ENCODE assay signal across 9 mouse cellular contexts in genomic region chr11:35664991-35665390, GRCm38 (mm10).
DNase-seq lines count a peak whose midpoint lies in the region; ATAC-seq and TF ChIP-seq lines count a peak whose summit lies in the region.
"Had no signal": no experiment of that assay in that cellular context is flagged by ENCODE, and none has a peak within 500 bp of the region (broad histone marks: within the 10 kb centered on the region; RNA-seq: fewer than 3 reads in every experiment).

No protein-coding gene starts in this region.

- peak; percentile 84 for TF ChIP-seq CTCF in kidney, postnatal 0 days (IDR thresholded peaks at IDR 0.05; ENCODE audit: low read depth)

- no peak overlapping the region for H3K4me3 ChIP-seq in forebrain, embryonic 16.5 days (replicated peaks; ENCODE audit: low read length)
- no peak overlapping the region for H3K4me3 ChIP-seq in kidney, postnatal 0 days (replicated peaks; ENCODE audit: low read depth, low read length)
- H3K4me3 ChIP-seq in neural tube, embryonic 12.5 days, result no peak overlapping the region

- 50% methylated on average over 5 of the region's 5 CpGs for WGBS in forebrain, embryonic 16.5 days
- WGBS in kidney, postnatal 0 days, result 49% methylated on average over 5 of the region's 5 CpGs
- 59% methylated on average over 5 of the region's 5 CpGs for WGBS in neural tube, embryonic 12.5 days

- no peak overlapping the region for H3K27ac ChIP-seq in forebrain, embryonic 16.5 days (ENCODE audit: low read length)
- no peak overlapping the region for H3K27ac ChIP-seq in kidney, postnatal 0 days
- no peak overlapping the region for H3K27ac ChIP-seq in neural tube, embryonic 12.5 days
- H3K27ac ChIP-seq: macrophage had no signal

- no peaks in the 10 kb centered on the region for H3K4me1 ChIP-seq in forebrain, embryonic 16.5 days (replicated peaks; ENCODE audit: control insufficient read depth, insufficient read depth, low read length)
- H3K4me1 ChIP-seq in kidney, postnatal 0 days (replicated peaks; ENCODE audit: insufficient read depth, low read length), result no peaks in the 10 kb centered on the region
- H3K4me1 ChIP-seq in neural tube, embryonic 12.5 days, result 0 out of 2 replicates have a peak, but pooled peaks cover 3% of the 10 kb centered on the region

- no peaks in the 10 kb centered on the region for H3K9me3 ChIP-seq in forebrain, embryonic 16.5 days (ENCODE audit: control insufficient read depth, low read length)
- H3K9me3 ChIP-seq in kidney, postnatal 0 days (replicated peaks; ENCODE audit: low read length), result no peaks in the 10 kb centered on the region
- no peaks in the 10 kb centered on the region for H3K9me3 ChIP-seq in neural tube, embryonic 12.5 days

- peak; percentile 46 for DNase-seq in adrenal gland, adult 2 months
- DNase-seq in adrenal gland, postnatal 4 days (ENCODE audit: low spot score in 2 of 2), result no peak
- peak; percentile 45 for DNase-seq in 3T3-L1 (ENCODE audit: low read depth, low spot score)
- DNase-seq in cerebellum, adult 18-20 months, result peak; percentile 79
- peak; percentile 70 for DNase-seq in kidney, postnatal 0 days (ENCODE audit: low spot score)

- H3K27me3 ChIP-seq in forebrain, embryonic 16.5 days (replicated peaks; ENCODE audit: control insufficient read depth, insufficient read depth, low read length), result peaks cover 18% of the 10 kb centered on the region
- H3K27me3 ChIP-seq in kidney, postnatal 0 days (ENCODE audit: insufficient read depth, low read length), result no peaks in the 10 kb centered on the region
- H3K27me3 ChIP-seq in neural tube, embryonic 12.5 days (replicated peaks), result no peaks in the 10 kb centered on the region

- no peak overlapping the region for H3K9ac ChIP-seq in forebrain, embryonic 16.5 days (replicated peaks; ENCODE audit: low read depth, low read length)
- H3K9ac ChIP-seq in kidney, postnatal 0 days (ENCODE audit: low read depth, low read length), result no peak overlapping the region
- no peak overlapping the region for H3K9ac ChIP-seq in neural tube, embryonic 12.5 days

- H3K4me2 ChIP-seq in forebrain, embryonic 16.5 days (ENCODE audit: low read length), result no peak overlapping the region
- no peak overlapping the region for H3K4me2 ChIP-seq in kidney, postnatal 0 days (ENCODE audit: low read length)
- no peak overlapping the region for H3K4me2 ChIP-seq in neural tube, embryonic 12.5 days (replicated peaks)

- peak; percentile 68 for ATAC-seq in forebrain, embryonic 16.5 days
- ATAC-seq in kidney, postnatal 0 days (replicated peaks; ENCODE audit: low FRiP score, low read depth), result no peak; the same call in 1 of the 2 replicates
- ATAC-seq in neural tube, embryonic 12.5 days (ENCODE audit: low FRiP score, low read depth), result peak; percentile 31; the same call in 1 of the 2 replicates
- no peak for ATAC-seq in monocyte, adult 5-6 weeks (replicated peaks; ENCODE audit: insufficient number of reproducible peaks, low FRiP score, low TSS enrichment, poor library complexity, severe bottlenecking)

- H3K36me3 ChIP-seq in forebrain, embryonic 16.5 days (ENCODE audit: control insufficient read depth, insufficient read depth), result no peaks in the 10 kb centered on the region
- H3K36me3 ChIP-seq in kidney, postnatal 0 days (ENCODE audit: insufficient read depth, low read length), result no peaks in the 10 kb centered on the region
- no peaks in the 10 kb centered on the region for H3K36me3 ChIP-seq in neural tube, embryonic 12.5 days

Comparison
In these comparisons a context has a peak if more than half of its experiments do, and no peak if none do; other contexts are left out.
1. DNase-seq: peak in adrenal gland, adult 2 months (single experiment), 3T3-L1 (single experiment), cerebellum, adult 18-20 months (2 of 2) and kidney, postnatal 0 days (single experiment); none in adrenal gland, postnatal 4 days (0 of 2).
2. ATAC-seq: peak in forebrain, embryonic 16.5 days (single experiment) and neural tube, embryonic 12.5 days (single experiment); none in kidney, postnatal 0 days (single experiment) and monocyte, adult 5-6 weeks (single experiment).